Mouse (Mus musculus): ENCODE results near the gene Fbxw11. TPM values are rescaled to one million over a fixed set of nuclear protein-coding genes. Genes with fewer than 3 reads are reported as not detected.
A peak's percentile ranks its signal among the peaks of the same experiment; 100 is the strongest.

Fbxw11 gene
- polyA plus RNA-seq, 1 experiment: 44.5 TPM

GRCm38 (mm10) chr11:32619257-32619816 lies 23.2 kb upstream of the Fbxw11 start:
- H3K27me3 ChIP-seq (ENCODE audit: control insufficient read depth, insufficient read depth, insufficient read length): no peaks in the 10 kb centered on the region
- no peak overlapping the region for H3K4me3 ChIP-seq
- H3ac ChIP-seq (ENCODE audit: control insufficient read depth, insufficient read length): no peak overlapping the region
- TF ChIP-seq MYOD1 (IDR thresholded peaks at IDR 0.05; ENCODE audit: control insufficient read depth in 1 of 3, insufficient read length in 2 of 3, low read depth in 2 of 3): peak in 2 of 3 experiments; percentile 64 to 84
- TF ChIP-seq MAX (IDR thresholded peaks at IDR 0.05; ENCODE audit: low read depth): no peak
- no peak for TF ChIP-seq TCF3 (IDR thresholded peaks at IDR 0.05; ENCODE audit: insufficient read length, low read depth)
- TF ChIP-seq POLR2AphosphoS2 (IDR thresholded peaks at IDR 0.05; ENCODE audit: insufficient read length, low read depth): no peak
- TF ChIP-seq MYOG (IDR thresholded peaks at IDR 0.05; ENCODE audit: control insufficient read depth in 1 of 3, insufficient read depth in 1 of 3, insufficient read length in 2 of 3, low read depth in 2 of 3): peak in 2 of 3 experiments; percentile 21 to 72
- TF ChIP-seq SRF (IDR thresholded peaks at IDR 0.05; ENCODE audit: control insufficient read depth, insufficient read length, low read depth): no peak
- no peak for TF ChIP-seq CEBPB (IDR thresholded peaks at IDR 0.05; ENCODE audit: insufficient read depth, poor library complexity, severe bottlenecking)
- no peak for TF ChIP-seq USF1 (IDR thresholded peaks at IDR 0.05; ENCODE audit: low read depth)
- TF ChIP-seq POLR2A (IDR thresholded peaks at IDR 0.05; ENCODE audit: insufficient read length, low read depth): no peak
- TF ChIP-seq REST (IDR thresholded peaks at IDR 0.05; ENCODE audit: insufficient read depth, insufficient read length): no peak
- no peak for TF ChIP-seq TCF12 (IDR thresholded peaks at IDR 0.05; ENCODE audit: insufficient read depth, poor library complexity, severe bottlenecking)
- no peak for TF ChIP-seq E2F4 (IDR thresholded peaks at IDR 0.05; ENCODE audit: insufficient read depth)
- peaks cover 4% of the 10 kb centered on the region for H3K36me3 ChIP-seq (ENCODE audit: control insufficient read depth, insufficient read depth)
- H3K4me2 ChIP-seq (ENCODE audit: low read depth): no peak overlapping the region
- no peaks in the 10 kb centered on the region for H3K79me2 ChIP-seq (ENCODE audit: control insufficient read depth, insufficient read depth)

DNA sequence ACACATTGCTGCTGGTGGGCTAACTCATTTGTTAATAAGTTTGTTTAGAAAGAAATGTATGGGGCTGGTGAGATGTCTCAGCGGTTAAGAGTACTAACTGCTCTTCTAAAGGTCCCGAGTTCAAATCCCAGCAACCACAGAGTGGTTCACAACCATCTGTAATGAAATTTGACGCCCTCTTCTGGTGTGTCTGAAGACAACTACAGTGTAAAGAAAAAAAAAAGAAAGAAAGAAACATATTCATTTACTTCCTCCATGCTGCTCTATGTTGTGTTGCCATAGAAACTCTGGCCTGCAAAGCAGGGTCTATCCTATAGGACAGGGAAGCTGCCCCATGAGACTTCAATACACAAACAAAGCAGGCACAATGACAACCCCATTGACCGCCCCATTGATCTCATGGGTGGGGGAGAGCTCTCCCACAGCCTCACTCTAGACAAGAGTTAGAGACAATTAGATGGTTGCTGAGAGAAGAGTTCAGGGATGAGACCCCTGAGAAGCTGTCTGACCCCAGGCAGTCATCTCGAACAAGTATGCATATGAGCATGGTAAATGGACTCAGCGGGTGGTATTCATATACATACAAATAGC lies 22.6 kb upstream of the Fbxw11 start:
- no peak overlapping the region for H3K4me3 ChIP-seq
- H3K4me2 ChIP-seq (ENCODE audit: low read depth): no peak overlapping the region
- TF ChIP-seq MAX (IDR thresholded peaks at IDR 0.05; ENCODE audit: low read depth) (no peak), MYOG (IDR thresholded peaks at IDR 0.05; ENCODE audit: control insufficient read depth in 1 of 3, insufficient read depth in 1 of 3, insufficient read length in 2 of 3, low read depth in 2 of 3) (no peak), E2F4 (IDR thresholded peaks at IDR 0.05; ENCODE audit: insufficient read depth) (no peak), TCF12 (IDR thresholded peaks at IDR 0.05; ENCODE audit: insufficient read depth, poor library complexity, severe bottlenecking) (no peak), REST (IDR thresholded peaks at IDR 0.05; ENCODE audit: insufficient read depth, insufficient read length) (no peak), USF1 (IDR thresholded peaks at IDR 0.05; ENCODE audit: low read depth) (no peak)
- no peaks in the 10 kb centered on the region for H3K27me3 ChIP-seq (ENCODE audit: control insufficient read depth, insufficient read depth, insufficient read length)
- no peaks in the 10 kb centered on the region for H3K79me2 ChIP-seq (ENCODE audit: control insufficient read depth, insufficient read depth)
- H3K36me3 ChIP-seq (ENCODE audit: control insufficient read depth, insufficient read depth): peaks cover 4% of the 10 kb centered on the region
- H3ac ChIP-seq (ENCODE audit: control insufficient read depth, insufficient read length): no peak overlapping the region

DNA sequence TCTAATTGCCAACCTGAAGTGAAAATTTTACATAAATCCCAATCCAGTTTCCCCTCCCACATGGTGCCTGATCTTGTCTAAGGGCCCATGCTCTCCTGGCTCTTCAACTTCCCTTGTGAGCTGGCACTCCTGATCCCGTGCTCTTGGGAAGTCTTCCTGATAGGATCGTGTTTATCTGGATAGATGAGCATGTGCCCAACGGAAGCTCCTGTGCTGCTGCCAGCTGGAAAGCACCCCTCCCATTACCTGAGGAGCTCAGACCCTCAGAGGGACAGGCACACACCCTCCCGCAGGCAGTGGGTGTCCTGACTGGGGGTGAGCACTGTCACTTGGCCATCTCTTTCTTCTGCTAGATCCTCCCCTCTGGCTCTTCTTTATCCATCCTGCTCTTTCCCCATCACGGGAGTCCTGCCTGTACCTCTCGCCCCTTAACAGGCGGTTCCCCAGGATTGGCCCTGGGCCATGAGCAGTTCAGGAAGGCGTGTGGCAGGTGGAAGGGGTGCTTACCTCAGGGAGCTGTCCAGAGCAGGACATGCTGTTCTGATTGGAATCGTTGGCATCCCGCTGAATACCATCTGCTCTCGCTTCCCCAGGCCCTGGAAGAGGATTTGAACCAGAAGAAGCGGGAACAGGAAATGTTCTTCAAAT lies 20.6 kb upstream of the Fbxw11 start:
- Histone ChIP-seq H3K4me2 (ENCODE audit: low read depth) (no peak overlapping the region), H3K79me2 (ENCODE audit: control insufficient read depth, insufficient read depth) (no peaks in the 10 kb centered on the region), H3K36me3 (ENCODE audit: control insufficient read depth, insufficient read depth) (peaks cover 4% of the 10 kb centered on the region), H3K4me3 (no peak overlapping the region), H3ac (ENCODE audit: control insufficient read depth, insufficient read length) (no peak overlapping the region), H3K27me3 (ENCODE audit: control insufficient read depth, insufficient read depth, insufficient read length) (no peaks in the 10 kb centered on the region)
- TF ChIP-seq USF1 (IDR thresholded peaks at IDR 0.05; ENCODE audit: low read depth) (no peak), TCF3 (IDR thresholded peaks at IDR 0.05; ENCODE audit: insufficient read length, low read depth) (no peak), TCF12 (IDR thresholded peaks at IDR 0.05; ENCODE audit: insufficient read depth, poor library complexity, severe bottlenecking) (no peak), E2F4 (IDR thresholded peaks at IDR 0.05; ENCODE audit: insufficient read depth) (no peak), MYOD1 (IDR thresholded peaks at IDR 0.05; ENCODE audit: control insufficient read depth in 1 of 3, insufficient read length in 2 of 3, low read depth in 2 of 3) (no peak), REST (IDR thresholded peaks at IDR 0.05; ENCODE audit: insufficient read depth, insufficient read length) (no peak), MYOG (IDR thresholded peaks at IDR 0.05; ENCODE audit: control insufficient read depth in 1 of 3, insufficient read depth in 1 of 3, insufficient read length in 2 of 3, low read depth in 2 of 3) (no peak), POLR2AphosphoS2 (IDR thresholded peaks at IDR 0.05; ENCODE audit: insufficient read length, low read depth) (no peak)

GRCm38 (mm10) chr11:32622479-32623190 lies 19.9 kb upstream of the Fbxw11 start:
- H3K79me2 ChIP-seq (ENCODE audit: control insufficient read depth, insufficient read depth): no peaks in the 10 kb centered on the region
- TF ChIP-seq E2F4 (IDR thresholded peaks at IDR 0.05; ENCODE audit: insufficient read depth): no peak
- TF ChIP-seq TCF12 (IDR thresholded peaks at IDR 0.05; ENCODE audit: insufficient read depth, poor library complexity, severe bottlenecking): no peak
- no peak for TF ChIP-seq SRF (IDR thresholded peaks at IDR 0.05; ENCODE audit: control insufficient read depth, insufficient read length, low read depth)
- TF ChIP-seq TCF3 (IDR thresholded peaks at IDR 0.05; ENCODE audit: insufficient read length, low read depth): no peak
- TF ChIP-seq MYOG (IDR thresholded peaks at IDR 0.05; ENCODE audit: control insufficient read depth in 1 of 3, insufficient read depth in 1 of 3, insufficient read length in 2 of 3, low read depth in 2 of 3): no peak
- TF ChIP-seq MAX (IDR thresholded peaks at IDR 0.05; ENCODE audit: low read depth): no peak
- no peak for TF ChIP-seq CEBPB (IDR thresholded peaks at IDR 0.05; ENCODE audit: insufficient read depth, poor library complexity, severe bottlenecking)
- no peak for TF ChIP-seq REST (IDR thresholded peaks at IDR 0.05; ENCODE audit: insufficient read depth, insufficient read length)
- no peak for TF ChIP-seq POLR2AphosphoS2 (IDR thresholded peaks at IDR 0.05; ENCODE audit: insufficient read length, low read depth)
- TF ChIP-seq MYOD1 (IDR thresholded peaks at IDR 0.05; ENCODE audit: control insufficient read depth in 1 of 3, insufficient read length in 2 of 3, low read depth in 2 of 3): no peak
- TF ChIP-seq POLR2A (IDR thresholded peaks at IDR 0.05; ENCODE audit: insufficient read length, low read depth): no peak
- TF ChIP-seq USF1 (IDR thresholded peaks at IDR 0.05; ENCODE audit: low read depth): no peak
- H3K4me3 ChIP-seq: no peak overlapping the region
- no peaks in the 10 kb centered on the region for H3K27me3 ChIP-seq (ENCODE audit: control insufficient read depth, insufficient read depth, insufficient read length)
- no peak overlapping the region for H3ac ChIP-seq (ENCODE audit: control insufficient read depth, insufficient read length)
- no peak overlapping the region for H3K4me2 ChIP-seq (ENCODE audit: low read depth)
- H3K36me3 ChIP-seq (ENCODE audit: control insufficient read depth, insufficient read depth): peaks cover 4% of the 10 kb centered on the region
